Mouse (Mus musculus): ENCODE measurements around the gene Camta1.
A peak's percentile ranks its signal among the peaks of the same experiment; 100 is the strongest.

Gene Camta1

GRCm38 (mm10) chr4:151860441-151861331 lies 990 bp downstream of the Camta1 start:
- peak; percentile 25 for DNase-seq

GRCm38 (mm10) chr4:151859275-151859674 lies 2.4 kb downstream of the Camta1 start:
- DNase-seq = no peak

- peak; percentile 14 for DNase-seq
Observed at GRCm38 (mm10) chr4:151853949-151854348, 7.7 kb downstream of the Camta1 start.

GRCm38 (mm10) chr4:151851179-151851578 lies 10.5 kb downstream of the Camta1 start:
- DNase-seq = peak; percentile 71

- DNase-seq = no peak
Observed at GRCm38 (mm10) chr4:151842591-151842990, 19.1 kb downstream of the Camta1 start.

GRCm38 (mm10) chr4:151838518-151838917 lies 23.2 kb downstream of the Camta1 start:
- no peak for DNase-seq

- DNase-seq = no peak
Observed at GRCm38 (mm10) chr4:151835860-151836259, 25.8 kb downstream of the Camta1 start.

GRCm38 (mm10) chr4:151834536-151834935 lies 27.1 kb downstream of the Camta1 start:
- DNase-seq = no peak

GRCm38 (mm10) chr4:151833940-151834449 lies 27.7 kb downstream of the Camta1 start:
- no peak for DNase-seq

GRCm38 (mm10) chr4:151827840-151828239 lies 33.8 kb downstream of the Camta1 start:
- DNase-seq = no peak

GRCm38 (mm10) chr4:151827356-151827755 lies 34.3 kb downstream of the Camta1 start:
- DNase-seq = no peak

- DNase-seq = no peak
Observed at GRCm38 (mm10) chr4:151823963-151824362, 37.7 kb downstream of the Camta1 start.

GRCm38 (mm10) chr4:151822986-151823385 lies 38.7 kb downstream of the Camta1 start:
- peak; percentile 37 for DNase-seq

GRCm38 (mm10) chr4:151817981-151818766 lies 43.5 kb downstream of the Camta1 start:
- DNase-seq = no peak

- DNase-seq = no peak
Observed at GRCm38 (mm10) chr4:151813711-151814110, 48.0 kb downstream of the Camta1 start.

GRCm38 (mm10) chr4:151805685-151806084 lies 56.0 kb downstream of the Camta1 start:
- DNase-seq = no peak

- DNase-seq = no peak
Observed at GRCm38 (mm10) chr4:151805046-151805445, 56.6 kb downstream of the Camta1 start.

- no peak for DNase-seq
Observed at GRCm38 (mm10) chr4:151804208-151804607, 57.5 kb downstream of the Camta1 start.

GRCm38 (mm10) chr4:151798630-151799029 lies 63.0 kb downstream of the Camta1 start:
- no peak for DNase-seq

GRCm38 (mm10) chr4:151793694-151794093 lies 68.0 kb downstream of the Camta1 start:
- DNase-seq = no peak

GRCm38 (mm10) chr4:151786946-151787705 lies 74.5 kb downstream of the Camta1 start:
- DNase-seq = no peak

GRCm38 (mm10) chr4:151780511-151780910 lies 81.2 kb downstream of the Camta1 start:
- no peak for DNase-seq

GRCm38 (mm10) chr4:151779962-151780459 lies 81.7 kb downstream of the Camta1 start:
- DNase-seq = no peak

Measured in lung, postnatal 14 days (tissue).